ENCODE assay signal across 9 mouse cellular contexts in genomic region chr12:84186950-84187349, GRCm38 (mm10). TPM values are rescaled to one million over a fixed set of nuclear protein-coding genes. Genes with fewer than 3 reads are reported as not detected.
DNase-seq lines count a peak whose midpoint lies in the region; ATAC-seq and TF ChIP-seq lines count a peak whose summit lies in the region.
"Had no signal": no experiment of that assay in that cellular context is flagged by ENCODE, and none has a peak within 500 bp of the region (broad histone marks: within the 10 kb centered on the region; RNA-seq: fewer than 3 reads in every experiment).

No protein-coding gene starts in this region.

- peak overlapping the region; percentile 64 for H3K27ac ChIP-seq in forebrain, embryonic 15.5 days (replicated peaks)
- no peak overlapping the region for H3K27ac ChIP-seq in forebrain, embryonic 10.5 days
- H3K27ac ChIP-seq in heart, embryonic 14.5 days (replicated peaks in 1 of 2; ENCODE audit: control insufficient read depth in 1 of 2, insufficient read depth in 1 of 2, low read depth in 2 of 2, low read length in 2 of 2), result peak overlapping the region; percentile 65 to 69
- H3K27ac ChIP-seq: neural tube, embryonic 12.5 days had no signal

- H3K9me3 ChIP-seq in forebrain, embryonic 15.5 days, result no peaks in the 10 kb centered on the region
- H3K9me3 ChIP-seq in forebrain, embryonic 10.5 days, result peaks cover 6% of the 10 kb centered on the region; the same call in 1 of the 2 replicates
- no peaks in the 10 kb centered on the region for H3K9me3 ChIP-seq in heart, embryonic 14.5 days (ENCODE audit: control insufficient read depth, low read length)

- no peak for TF ChIP-seq CTCF in Patski (IDR thresholded peaks at IDR 0.05)

- no peak overlapping the region for H3K4me3 ChIP-seq in forebrain, embryonic 15.5 days
- H3K4me3 ChIP-seq in forebrain, embryonic 10.5 days, result no peak overlapping the region
- H3K4me3 ChIP-seq in heart, embryonic 14.5 days (ENCODE audit: control insufficient read depth in 1 of 2, insufficient read depth in 1 of 2, low read depth in 1 of 2, low read length in 2 of 2), result no peak overlapping the region
- H3K4me3 ChIP-seq: neural tube, embryonic 12.5 days had no signal

- H3K27me3 ChIP-seq in forebrain, embryonic 15.5 days, result no peaks in the 10 kb centered on the region
- no peaks in the 10 kb centered on the region for H3K27me3 ChIP-seq in forebrain, embryonic 10.5 days (ENCODE audit: poor library complexity, severe bottlenecking)
- no peaks in the 10 kb centered on the region for H3K27me3 ChIP-seq in Patski
- no peaks in the 10 kb centered on the region for H3K27me3 ChIP-seq in heart, embryonic 14.5 days (ENCODE audit: control insufficient read depth, insufficient read depth, low read length)
- H3K27me3 ChIP-seq: neural tube, embryonic 12.5 days had no signal

- POLR2A ChIA-PET in Patski (lab: Charles Lee), result interaction anchor here (1.6 to 1.8 kb wide), 2 partner anchors 8 to 31 kb away, joined by 4 to 7 read pairs; partner anchors contain the start of gene Elmsan1

- 41% methylated on average over 5 of the region's 5 CpGs for WGBS in forebrain, embryonic 15.5 days
- WGBS in forebrain, embryonic 10.5 days, result 92% methylated on average over 5 of the region's 5 CpGs
- WGBS in heart, embryonic 14.5 days, result 34% methylated on average over 5 of the region's 5 CpGs

- peak; percentile 31 for ATAC-seq in forebrain, embryonic 15.5 days (replicated peaks)
- peak; percentile 44 for ATAC-seq in Patski
- ATAC-seq in heart, embryonic 14.5 days (ENCODE audit: insufficient number of reproducible peaks, insufficient read depth, low FRiP score, low read depth), result no peak

- no peaks in the 10 kb centered on the region for H3K36me3 ChIP-seq in forebrain, embryonic 15.5 days
- peaks cover 48% of the 10 kb centered on the region for H3K36me3 ChIP-seq in forebrain, embryonic 10.5 days (replicated peaks)
- H3K36me3 ChIP-seq in heart, embryonic 14.5 days (ENCODE audit: control insufficient read depth, insufficient read depth, low read length), result no peaks in the 10 kb centered on the region

- H3K9ac ChIP-seq in forebrain, embryonic 15.5 days (replicated peaks), result no peak overlapping the region
- 0 out of 2 replicates have a peak overlapping the region, but pooled peaks have one; percentile 6 for H3K9ac ChIP-seq in heart, embryonic 14.5 days (ENCODE audit: low read length)

- peaks cover 63% of the 10 kb centered on the region for H3K4me1 ChIP-seq in forebrain, embryonic 15.5 days
- peaks cover 56% of the 10 kb centered on the region for H3K4me1 ChIP-seq in forebrain, embryonic 10.5 days
- H3K4me1 ChIP-seq in heart, embryonic 14.5 days (ENCODE audit: control insufficient read depth in 2 of 2, insufficient read depth in 2 of 2, low read length in 2 of 2), result peaks cover 63 to 77% of the 10 kb centered on the region in 2 experiments

- in situ Hi-C loops in Patski (cut with MboI; ENCODE audit: low pct_unique_long_range_greater_than_20kb), result no loop called here

- no peak for DNase-seq in forebrain, embryonic 10.5 days (ENCODE audit: extremely low spot score, low spot score)
- DNase-seq in Patski (ENCODE audit: low read depth, low spot score), result no peak
- DNase-seq in lung, adult 18-20 months, result peak; percentile 89 to 92
- no peak for DNase-seq in thymus, postnatal 0 days (ENCODE audit: low spot score)
- no peak for DNase-seq in thymus, postnatal 36 days
- no peak for DNase-seq in embryo, embryonic 9.5 days (ENCODE audit: extremely low spot score)

- no peak overlapping the region for H3K4me2 ChIP-seq in forebrain, embryonic 15.5 days (replicated peaks)
- peak overlapping the region; percentile 3; the same call in 1 of the 2 replicates for H3K4me2 ChIP-seq in heart, embryonic 14.5 days (ENCODE audit: low read length)
- H3K4me2 ChIP-seq: neural tube, embryonic 12.5 days had no signal

- CTCF ChIA-PET in Patski (lab: Charles Lee), result interaction anchor here (0.9 kb wide), 1 partner anchor 15 kb away, joined by 3 read pairs; no protein-coding TSS in a partner anchor

RNA-seq across cellular contexts. Expression of gene Elmsan1, which starts 31.7 kb away (rescaled TPM):
- 4.3 and 5.0 TPM in 2 replicates for polyA plus RNA-seq in forebrain, embryonic 15.5 days (2015; fragmentation: Nextera tagmentation; extraction: Ambion mirVana)
- polyA plus RNA-seq in forebrain, embryonic 10.5 days (2016; fragmentation: Nextera tagmentation; extraction: Ambion mirVana), result 7.0 and 8.7 TPM in 2 replicates
- 16.0 TPM for polyA plus RNA-seq in Patski (2021)
- polyA plus RNA-seq in heart, embryonic 14.5 days (2014; fragmentation: Nextera tagmentation; extraction: Ambion mirVana), result 7.1 and 7.4 TPM in 2 replicates
- polyA plus RNA-seq in thymus, postnatal 0 days (2015; fragmentation: Nextera tagmentation; extraction: Ambion mirVana), result 5.1 and 6.3 TPM in 2 replicates

RNA-seq across cellular contexts. Expression of gene Pnma1, which starts 38.7 kb away (rescaled TPM):
- polyA plus RNA-seq in forebrain, embryonic 15.5 days (2015; fragmentation: Nextera tagmentation; extraction: Ambion mirVana), result 6.0 and 6.5 TPM in 2 replicates
- 1.3 and 1.8 TPM in 2 replicates for polyA plus RNA-seq in forebrain, embryonic 10.5 days (2016; fragmentation: Nextera tagmentation; extraction: Ambion mirVana)
- 1.2 TPM for polyA plus RNA-seq in Patski (2021)
- polyA plus RNA-seq in heart, embryonic 14.5 days (2014; fragmentation: Nextera tagmentation; extraction: Ambion mirVana), result 0.43 and 0.68 TPM in 2 replicates
- 0.18 and 0.22 TPM in 2 replicates for polyA plus RNA-seq in thymus, postnatal 0 days (2015; fragmentation: Nextera tagmentation; extraction: Ambion mirVana)

Comparison
In these comparisons a context has a peak if more than half of its experiments do, and no peak if none do; other contexts are left out.
1. DNase-seq: peak in lung, adult 18-20 months (2 of 2); none in forebrain, embryonic 10.5 days (single experiment), Patski (single experiment), thymus, postnatal 0 days (single experiment), thymus, postnatal 36 days (0 of 2) and embryo, embryonic 9.5 days (single experiment).